Mouse (Mus musculus): ENCODE data around the gene Tbc1d21. TPM values are rescaled to one million over a fixed set of nuclear protein-coding genes. Genes with fewer than 3 reads are reported as not detected.

Gene Tbc1d21
- total RNA-seq (2012; rRNA removed), result not detected in 2 replicates

- peaks cover 0 to 4% of the 10 kb centered on the region in 2 experiments; a peak in 1 of 4 replicates for H3K4me1 ChIP-seq (ENCODE audit: control insufficient read depth in 2 of 2, insufficient read depth in 2 of 2, low read length in 2 of 2, poor library complexity in 1 of 2)
- no peak for DNase-seq (ENCODE audit: low read depth, low spot score)
- in situ Hi-C loops (cut with MboI; ENCODE audit: low sequenced_read_pairs in 2 of 2, unreplicated experiment in 2 of 2), result no loop called here
- H3K36me3 ChIP-seq (ENCODE audit: control insufficient read depth, insufficient read depth, low read length, poor library complexity, severe bottlenecking), result no peaks in the 10 kb centered on the region
- H3K27ac ChIP-seq (ENCODE audit: insufficient read depth, low read depth, low read length, poor library complexity, severe bottlenecking), result no peak within 1 kb of the TSS
- H3K9ac ChIP-seq (ENCODE audit: insufficient read depth, low read depth, low read length, poor library complexity, severe bottlenecking), result no peak within 1 kb of the TSS
- H3K4me3 ChIP-seq (ENCODE audit: insufficient read depth in 1 of 2, low read depth in 1 of 2, low read length in 2 of 2, poor library complexity in 1 of 2, severe bottlenecking in 1 of 2), result no peak within 1 kb of the TSS
- TF ChIP-seq ZC3H11A (IDR thresholded peaks at IDR 0.05; ENCODE audit: borderline replicate concordance, low read depth, low read length), result no peak
- TF ChIP-seq MAFK (IDR thresholded peaks at IDR 0.05; ENCODE audit: insufficient read depth, low read depth, low read length), result no peak
- no peak for TF ChIP-seq CHD2 (IDR thresholded peaks at IDR 0.05; ENCODE audit: low read depth, low read length)
- no peak for TF ChIP-seq HCFC1 (IDR thresholded peaks at IDR 0.05; ENCODE audit: borderline replicate concordance, insufficient read depth, low read length)
- no peak for TF ChIP-seq ZNF384 (IDR thresholded peaks at IDR 0.05; ENCODE audit: low read depth, low read length)
- no peaks in the 10 kb centered on the region for H3K9me3 ChIP-seq (ENCODE audit: control insufficient read depth, insufficient read depth, low read depth, low read length)
Measured at GRCm38 (mm10) chr9:58370355-58370754, at the start of gene Tbc1d21. Tbc1d21 (minus strand) TSS chr9:58370455.

DNA sequence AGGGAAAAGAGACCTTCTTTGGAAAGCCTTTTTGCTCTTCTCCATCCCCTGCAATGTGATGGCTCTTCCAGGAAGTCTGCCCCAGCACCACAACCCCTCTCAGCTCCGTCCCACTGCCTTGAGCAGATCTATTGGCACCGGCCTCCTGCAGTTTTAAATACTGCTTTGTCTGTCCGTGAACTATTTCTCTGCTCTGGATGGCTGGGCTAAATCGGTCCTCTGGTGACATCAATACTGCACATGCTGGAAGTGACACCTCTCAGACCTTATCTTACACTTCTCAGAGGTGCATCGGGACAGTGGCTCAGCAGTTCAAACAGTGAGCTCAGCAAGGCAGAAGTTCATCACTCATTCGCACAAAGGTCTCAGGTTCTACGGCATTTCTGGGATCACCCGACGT is 41.3 kb upstream of the Tbc1d21 start:
- no peak for DNase-seq (ENCODE audit: low read depth, low spot score)
- no peak overlapping the region for H3K27ac ChIP-seq (ENCODE audit: insufficient read depth, low read depth, low read length, poor library complexity, severe bottlenecking)
- no peaks in the 10 kb centered on the region for H3K36me3 ChIP-seq (ENCODE audit: control insufficient read depth, insufficient read depth, low read length, poor library complexity, severe bottlenecking)
- TF ChIP-seq ZC3H11A (IDR thresholded peaks at IDR 0.05; ENCODE audit: borderline replicate concordance, low read depth, low read length) (no peak), ZNF384 (IDR thresholded peaks at IDR 0.05; ENCODE audit: low read depth, low read length) (no peak), MAFK (IDR thresholded peaks at IDR 0.05; ENCODE audit: insufficient read depth, low read depth, low read length) (no peak), HCFC1 (IDR thresholded peaks at IDR 0.05; ENCODE audit: borderline replicate concordance, insufficient read depth, low read length) (no peak), CHD2 (IDR thresholded peaks at IDR 0.05; ENCODE audit: low read depth, low read length) (no peak)
- H3K4me1 ChIP-seq (ENCODE audit: control insufficient read depth in 2 of 2, insufficient read depth in 2 of 2, low read length in 2 of 2, poor library complexity in 1 of 2), result no peaks in the 10 kb centered on the region
- H3K4me3 ChIP-seq (ENCODE audit: insufficient read depth in 1 of 2, low read depth in 1 of 2, low read length in 2 of 2, poor library complexity in 1 of 2, severe bottlenecking in 1 of 2), result no peak overlapping the region
- H3K9me3 ChIP-seq (ENCODE audit: control insufficient read depth, insufficient read depth, low read depth, low read length), result no peaks in the 10 kb centered on the region
- in situ Hi-C loops (cut with MboI; ENCODE audit: low sequenced_read_pairs in 2 of 2, unreplicated experiment in 2 of 2), result no loop called here
- H3K9ac ChIP-seq (ENCODE audit: insufficient read depth, low read depth, low read length, poor library complexity, severe bottlenecking), result no peak overlapping the region

- Histone ChIP-seq H3K36me3 (ENCODE audit: control insufficient read depth, insufficient read depth, low read length, poor library complexity, severe bottlenecking) (no peaks in the 10 kb centered on the region), H3K9me3 (ENCODE audit: control insufficient read depth, insufficient read depth, low read depth, low read length) (no peaks in the 10 kb centered on the region), H3K9ac (ENCODE audit: insufficient read depth, low read depth, low read length, poor library complexity, severe bottlenecking) (no peak overlapping the region), H3K4me3 (ENCODE audit: insufficient read depth in 1 of 2, low read depth in 1 of 2, low read length in 2 of 2, poor library complexity in 1 of 2, severe bottlenecking in 1 of 2) (no peak overlapping the region), H3K4me1 (ENCODE audit: control insufficient read depth in 2 of 2, insufficient read depth in 2 of 2, low read length in 2 of 2, poor library complexity in 1 of 2) (no peaks in the 10 kb centered on the region), H3K27ac (ENCODE audit: insufficient read depth, low read depth, low read length, poor library complexity, severe bottlenecking) (no peak overlapping the region)
- no peak for DNase-seq (ENCODE audit: low read depth, low spot score)
- no peak for TF ChIP-seq ZC3H11A (IDR thresholded peaks at IDR 0.05; ENCODE audit: borderline replicate concordance, low read depth, low read length)
- no peak for TF ChIP-seq HCFC1 (IDR thresholded peaks at IDR 0.05; ENCODE audit: borderline replicate concordance, insufficient read depth, low read length)
- no peak for TF ChIP-seq ZNF384 (IDR thresholded peaks at IDR 0.05; ENCODE audit: low read depth, low read length)
- TF ChIP-seq MAFK (IDR thresholded peaks at IDR 0.05; ENCODE audit: insufficient read depth, low read depth, low read length), result no peak
- TF ChIP-seq CHD2 (IDR thresholded peaks at IDR 0.05; ENCODE audit: low read depth, low read length), result no peak
- in situ Hi-C loops (cut with MboI; ENCODE audit: low sequenced_read_pairs in 2 of 2, unreplicated experiment in 2 of 2), result no loop called here
Measured at GRCm38 (mm10) chr9:58410057-58410735, 39.9 kb upstream of the Tbc1d21 start.

DNA sequence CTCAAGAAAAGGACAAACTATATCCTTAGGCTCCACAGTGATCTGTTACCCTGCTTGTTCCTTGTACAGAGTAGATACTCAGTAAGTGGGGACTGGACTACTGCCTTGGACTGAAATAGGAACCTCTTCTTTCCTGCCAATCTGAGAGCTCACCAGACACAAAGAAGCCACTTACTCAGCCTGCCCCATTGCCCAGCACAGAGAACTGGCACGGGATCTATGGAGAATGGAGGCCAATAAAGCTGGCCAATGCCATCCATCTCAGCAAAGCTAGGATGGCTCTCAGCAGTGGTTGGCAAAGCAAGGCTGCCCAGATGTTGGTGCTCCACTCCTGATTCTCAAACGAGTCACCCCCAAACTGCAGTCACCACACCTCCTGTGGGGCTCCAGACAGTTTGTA is 39.0 kb upstream of the Tbc1d21 start:
- H3K9ac ChIP-seq (ENCODE audit: insufficient read depth, low read depth, low read length, poor library complexity, severe bottlenecking), result no peak overlapping the region
- in situ Hi-C loops (cut with MboI; ENCODE audit: low sequenced_read_pairs in 2 of 2, unreplicated experiment in 2 of 2), result no loop called here
- H3K9me3 ChIP-seq (ENCODE audit: control insufficient read depth, insufficient read depth, low read depth, low read length), result no peaks in the 10 kb centered on the region
- H3K27ac ChIP-seq (ENCODE audit: insufficient read depth, low read depth, low read length, poor library complexity, severe bottlenecking), result no peak overlapping the region
- no peaks in the 10 kb centered on the region for H3K36me3 ChIP-seq (ENCODE audit: control insufficient read depth, insufficient read depth, low read length, poor library complexity, severe bottlenecking)
- no peak for TF ChIP-seq HCFC1 (IDR thresholded peaks at IDR 0.05; ENCODE audit: borderline replicate concordance, insufficient read depth, low read length)
- no peak for TF ChIP-seq MAFK (IDR thresholded peaks at IDR 0.05; ENCODE audit: insufficient read depth, low read depth, low read length)
- no peak for TF ChIP-seq ZNF384 (IDR thresholded peaks at IDR 0.05; ENCODE audit: low read depth, low read length)
- no peak for TF ChIP-seq ZC3H11A (IDR thresholded peaks at IDR 0.05; ENCODE audit: borderline replicate concordance, low read depth, low read length)
- H3K4me1 ChIP-seq (ENCODE audit: control insufficient read depth in 2 of 2, insufficient read depth in 2 of 2, low read length in 2 of 2, poor library complexity in 1 of 2), result no peaks in the 10 kb centered on the region
- H3K4me3 ChIP-seq (ENCODE audit: insufficient read depth in 1 of 2, low read depth in 1 of 2, low read length in 2 of 2, poor library complexity in 1 of 2, severe bottlenecking in 1 of 2), result no peak overlapping the region
- DNase-seq (ENCODE audit: low read depth, low spot score), result no peak

All from ES-E14 (cell line).